Mouse (Mus musculus): ENCODE data around the gene Rpap1.

GRCm38 (mm10) chr2:119730735-119731134 is 56.6 kb downstream of the Rpap1 start:
- no peak for TF ChIP-seq POLR2A (IDR thresholded peaks at IDR 0.05; ENCODE audit: borderline replicate concordance, low read depth, low read length)
- TF ChIP-seq CTCF (IDR thresholded peaks at IDR 0.05; ENCODE audit: low read depth, low read length): no peak
